Mouse (Mus musculus) kidney, adult 11 months (tissue): ENCODE data around the gene Rspo1.
A peak's percentile ranks its signal among the peaks of the same experiment; 100 is the strongest.

ENCODE experiments used
- DNase-seq: peaks from one replicate; pipeline ENCODE4 v3.0.0; 2022

The Rspo1 gene

GRCm38 (mm10) chr4:124978201-124978600 lies 8.0 kb upstream of the Rspo1 start:
- no peak for DNase-seq

- no peak for DNase-seq
Measured at GRCm38 (mm10) chr4:124983893-124984526, 2.2 kb upstream of the Rspo1 start.

- no peak for DNase-seq
Measured at GRCm38 (mm10) chr4:124984871-124985670, 1.2 kb upstream of the Rspo1 start.

GRCm38 (mm10) chr4:124986739-124987710 lies 795 bp downstream of the Rspo1 start:
- DNase-seq = no peak

- DNase-seq = no peak
Measured at GRCm38 (mm10) chr4:124987711-124988097, 1.5 kb downstream of the Rspo1 start.

GRCm38 (mm10) chr4:124988382-124988781 lies 2.2 kb downstream of the Rspo1 start:
- no peak for DNase-seq

- DNase-seq = no peak
Measured at GRCm38 (mm10) chr4:124989787-124990253, 3.6 kb downstream of the Rspo1 start.

GRCm38 (mm10) chr4:124990325-124990724 lies 4.1 kb downstream of the Rspo1 start:
- DNase-seq = no peak

- DNase-seq = no peak
Measured at GRCm38 (mm10) chr4:124997479-124998147, 11.4 kb downstream of the Rspo1 start.

GRCm38 (mm10) chr4:124999548-124999947 lies 13.3 kb downstream of the Rspo1 start:
- DNase-seq = no peak

GRCm38 (mm10) chr4:125002978-125003377 lies 16.7 kb downstream of the Rspo1 start:
- no peak for DNase-seq

- no peak for DNase-seq
Measured at GRCm38 (mm10) chr4:125004886-125005285, 18.7 kb downstream of the Rspo1 start.

- no peak for DNase-seq
Measured at GRCm38 (mm10) chr4:125007460-125007859, 21.2 kb downstream of the Rspo1 start.

- DNase-seq = no peak
Measured at GRCm38 (mm10) chr4:125008220-125008619, 22.0 kb downstream of the Rspo1 start.

- no peak for DNase-seq
Measured at GRCm38 (mm10) chr4:125008712-125009111, 22.5 kb downstream of the Rspo1 start.

GRCm38 (mm10) chr4:125015806-125016635 lies 29.8 kb downstream of the Rspo1 start, which contains the start of gene Gnl2:
Gene Gnl2, plus strand, starts transcription at chr4:125016585.
- DNase-seq = no peak

GRCm38 (mm10) chr4:125017431-125017830 lies 31.2 kb downstream of the Rspo1 start:
- DNase-seq = no peak

GRCm38 (mm10) chr4:125020780-125021538 lies 34.7 kb downstream of the Rspo1 start:
- DNase-seq = no peak

- peak; percentile 94 for DNase-seq
Measured at GRCm38 (mm10) chr4:125029891-125030614, 43.8 kb downstream of the Rspo1 start.

GRCm38 (mm10) chr4:125034341-125034740 lies 48.1 kb downstream of the Rspo1 start:
- no peak for DNase-seq
